Mouse (Mus musculus) erythroblast, embryonic 14.5 days (primary cell): ENCODE data around the gene Rnaseh2a.

ENCODE experiments used
- GATA1 ChIP-seq: IDR thresholded peaks from 2 replicates; pipeline ENCODE4 v1.6.1; 2012; ENCODE audit warnings: low read length, inconsistent platforms, mixed read lengths
- TAL1 ChIP-seq: IDR thresholded peaks from 3 replicates; pipeline ENCODE4 v1.6.1; 2012; ENCODE audit warnings: low read length, inconsistent platforms, mixed read lengths

GRCm38 (mm10) chr8:84936962-84937546 is 32.5 kb downstream of the Rnaseh2a start, which contains the start of gene Mast1:
- TF ChIP-seq GATA1 (no peak), TAL1 (no peak)
